Mouse (Mus musculus) midbrain, postnatal 0 days (tissue): ENCODE data around the gene Klhl40. TPM values are rescaled to one million over a fixed set of nuclear protein-coding genes. Genes with fewer than 3 reads are reported as not detected.

Experiments used
- ATAC-seq: fragments of 200-750 bp; cut with Nextera tagmentation; 2 replicates; pipeline ENCODE4 v1.8.0; 2017; ENCODE audit warnings: moderate number of reproducible peaks, mild to moderate bottlenecking, moderate TSS enrichment, moderate library complexity; ENCODE audit not compliant: low FRiP score
- DNase-seq: peaks from one replicate; pipeline ENCODE4 v3.0.0-alpha.2; 2015; ENCODE audit warnings: low spot score
- H3K27ac ChIP-seq: fragments of 300-500 bp; sonication (generic); 2 replicates; pipeline ENCODE4 v1.5.1; 2014; ENCODE audit warnings: low read depth, mild to moderate bottlenecking, low read length, mixed read lengths
- H3K27me3 ChIP-seq: fragments of 300-500 bp; sonication (generic); 2 replicates; pipeline ENCODE4 v1.6.1; 2014; ENCODE audit warnings: low read length, control low read depth, mixed read lengths; ENCODE audit not compliant: insufficient read depth
- H3K36me3 ChIP-seq: fragments of 300-500 bp; sonication (generic); 2 replicates; pipeline ENCODE4 v1.6.1; 2014; ENCODE audit warnings: low read length, control low read depth, mixed read lengths; ENCODE audit not compliant: insufficient read depth
- H3K4me1 ChIP-seq: fragments of 300-500 bp; sonication (generic); 2 replicates; pipeline ENCODE4 v1.6.1; 2014; ENCODE audit warnings: mild to moderate bottlenecking, control low read depth, antibody characterized with exemption, low read length, mixed read lengths; ENCODE audit not compliant: insufficient read depth
- H3K4me2 ChIP-seq: fragments of 300-500 bp; sonication (generic); 2 replicates; pipeline ENCODE4 v1.6.1; 2014; ENCODE audit warnings: low read depth, mild to moderate bottlenecking, low read length, mixed read lengths; ENCODE audit not compliant: poor library complexity, severe bottlenecking
- H3K4me3 ChIP-seq: fragments of 300-500 bp; sonication (generic); 2 replicates; pipeline ENCODE4 v1.5.1; 2014; ENCODE audit warnings: low read depth, mild to moderate bottlenecking, low read length, moderate library complexity
- H3K9ac ChIP-seq: fragments of 300-500 bp; sonication (generic); replicated peaks from 2 replicates; pipeline ENCODE4 v1.6.1; 2014; ENCODE audit warnings: mild to moderate bottlenecking, low read length, moderate library complexity, mixed read lengths; ENCODE audit not compliant: poor library complexity, severe bottlenecking
- H3K9me3 ChIP-seq: fragments of 300-500 bp; sonication (generic); 2 replicates; pipeline ENCODE4 v1.6.1; 2016; ENCODE audit warnings: low read length, control low read depth
- CTCF ChIP-seq: IDR thresholded peaks from 2 replicates; pipeline ENCODE4 v1.5.1; 2016; ENCODE audit warnings: antibody characterized with exemption, mild to moderate bottlenecking
- WGBS: fragments of 180-500 bp; shearing (Covaris S2); extraction: QIAGEN DNeasy Blood & Tissue Kit; methylation state at CpG from one replicate; pipeline ENCODE4 v1.1.7; 2014; 5-methylcytosine and 5-hydroxymethylcytosine counted together
- polyA plus RNA-seq: library from polyadenylated mRNA; unstranded; fragments of >200 nt; fragmentation: Nextera tagmentation; extraction: Ambion mirVana; gene quantifications from 2 replicates; pipeline ENCODE4 v1.2.1, GENCODE M21; 2015
- total RNA-seq: library from RNA; depleted of rRNA; stranded (reverse); fragments of >200 nt; gene quantifications from 2 replicates; pipeline ENCODE4 v1.2.3, GENCODE M21; 2014; rRNA removed

Klhl40 gene
- total and polyA plus RNA-seq, 2 experiments from 2014 or later: 1.3 to 3.2 TPM

- ATAC-seq (no peak), DNase-seq (no peak)
- Histone ChIP-seq H3K36me3 (no peaks in the 10 kb centered on the region), H3K4me1 (no peaks in the 10 kb centered on the region), H3K4me2 (no peak overlapping the region), H3K9ac (no peak overlapping the region), H3K27me3 (no peaks in the 10 kb centered on the region), H3K9me3 (no peaks in the 10 kb centered on the region), H3K27ac (no peak overlapping the region), H3K4me3 (no peak overlapping the region)
- TF ChIP-seq CTCF: no peak
- WGBS: 91% methylated on average over 3 of the region's 3 CpGs
Observed at GRCm38 (mm10) chr9:121826356-121826755, 48.9 kb downstream of the Klhl40 start.

GRCm38 (mm10) chr9:121828314-121828713 is 50.9 kb downstream of the Klhl40 start:
- no peaks in the 10 kb centered on the region for H3K36me3 ChIP-seq
- DNase-seq (no peak), ATAC-seq (no peak)
- H3K9ac ChIP-seq: no peak overlapping the region
- no peak for TF ChIP-seq CTCF
- H3K4me1 ChIP-seq: no peaks in the 10 kb centered on the region
- H3K27me3 ChIP-seq: no peaks in the 10 kb centered on the region
- H3K27ac ChIP-seq: no peak overlapping the region
- H3K4me3 ChIP-seq: no peak overlapping the region
- WGBS: 75% methylated on average over 6 of the region's 6 CpGs
- no peak overlapping the region for H3K4me2 ChIP-seq
- no peaks in the 10 kb centered on the region for H3K9me3 ChIP-seq

- no peak overlapping the region for H3K4me3 ChIP-seq
- DNase-seq: no peak
- no peaks in the 10 kb centered on the region for H3K4me1 ChIP-seq
- no peak overlapping the region for H3K4me2 ChIP-seq
- WGBS: 73% methylated on average over 7 of the region's 7 CpGs
- H3K9ac ChIP-seq: no peak overlapping the region
- H3K27me3 ChIP-seq: no peaks in the 10 kb centered on the region
- TF ChIP-seq CTCF: no peak
- no peak for ATAC-seq
- H3K27ac ChIP-seq: no peak overlapping the region
- no peaks in the 10 kb centered on the region for H3K36me3 ChIP-seq
- no peaks in the 10 kb centered on the region for H3K9me3 ChIP-seq
Observed at GRCm38 (mm10) chr9:121829270-121829992, 52.0 kb downstream of the Klhl40 start.

- H3K9ac ChIP-seq: no peak overlapping the region
- H3K9me3 ChIP-seq: no peaks in the 10 kb centered on the region
- DNase-seq (peak; percentile 60), ATAC-seq (no peak)
- no peak overlapping the region for H3K4me3 ChIP-seq
- H3K36me3 ChIP-seq: no peaks in the 10 kb centered on the region
- 78% methylated on average over 6 of the region's 6 CpGs for WGBS
- no peak overlapping the region for H3K27ac ChIP-seq
- H3K4me1 ChIP-seq: no peaks in the 10 kb centered on the region
- no peak overlapping the region for H3K4me2 ChIP-seq
- H3K27me3 ChIP-seq: no peaks in the 10 kb centered on the region
- TF ChIP-seq CTCF: peak; percentile 64
Observed at GRCm38 (mm10) chr9:121830243-121830955, 53.0 kb downstream of the Klhl40 start.

- no peak overlapping the region for H3K4me2 ChIP-seq
- H3K4me3 ChIP-seq: no peak overlapping the region
- 26% methylated on average over 6 of the region's 6 CpGs for WGBS
- peak; percentile 85 for DNase-seq
- H3K9me3 ChIP-seq: no peaks in the 10 kb centered on the region
- no peaks in the 10 kb centered on the region for H3K27me3 ChIP-seq
- no peak overlapping the region for H3K9ac ChIP-seq
- ATAC-seq: peak; percentile 52
- H3K27ac ChIP-seq: no peak overlapping the region
- peak; percentile 95 for TF ChIP-seq CTCF
- no peaks in the 10 kb centered on the region for H3K4me1 ChIP-seq
- H3K36me3 ChIP-seq: no peaks in the 10 kb centered on the region
Observed at GRCm38 (mm10) chr9:121830956-121831293, 53.5 kb downstream of the Klhl40 start.

Other genes with a start within 250 kb of the Klhl40 start
- not detected in 2 replicates for gene Lyzl4, start 135.5 kb upstream of the Klhl40 start, total RNA-seq
- gene Lyzl4, start 135.5 kb upstream of the Klhl40 start, polyA plus RNA-seq: 0.28 TPM in 1 of 2 replicates, not detected in the other
- 0.05 and 0.82 TPM in 2 replicates for gene Vipr1, start 134.9 kb upstream of the Klhl40 start, total RNA-seq
- gene Vipr1, start 134.9 kb upstream of the Klhl40 start, polyA plus RNA-seq: 0.26 and 0.36 TPM in 2 replicates
- 26.9 and 34.3 TPM in 2 replicates for gene Sec22c, start 72.1 kb upstream of the Klhl40 start, total RNA-seq
- 30.5 and 34.4 TPM in 2 replicates for gene Sec22c, start 72.1 kb upstream of the Klhl40 start, polyA plus RNA-seq
- gene Ss18l2, start 67.3 kb upstream of the Klhl40 start, total RNA-seq: 51.4 and 59.6 TPM in 2 replicates
- 204 and 218 TPM in 2 replicates for gene Ss18l2, start 67.3 kb upstream of the Klhl40 start, polyA plus RNA-seq
- gene Nktr, start 58.4 kb upstream of the Klhl40 start, total RNA-seq: 71.4 and 112 TPM in 2 replicates
- 42.1 and 50.7 TPM in 2 replicates for gene Nktr, start 58.4 kb upstream of the Klhl40 start, polyA plus RNA-seq
- gene Zfp651, start 18.3 kb upstream of the Klhl40 start, total RNA-seq: 55.4 and 59.7 TPM in 2 replicates
- 21.3 and 22.8 TPM in 2 replicates for gene Zfp651, start 18.3 kb upstream of the Klhl40 start, polyA plus RNA-seq
- 1.2 and 1.5 TPM in 2 replicates for gene Hhatl, start 14.9 kb downstream of the Klhl40 start, total RNA-seq
- 0.64 and 0.99 TPM in 2 replicates for gene Hhatl, start 14.9 kb downstream of the Klhl40 start, polyA plus RNA-seq
- 2.8 and 3.0 TPM in 2 replicates for gene Ccdc13, start 61.9 kb downstream of the Klhl40 start, total RNA-seq
- gene Ccdc13, start 61.9 kb downstream of the Klhl40 start, polyA plus RNA-seq: 4.1 and 4.8 TPM in 2 replicates
- gene Higd1a, start 80.8 kb downstream of the Klhl40 start, total RNA-seq: 30.6 and 42.8 TPM in 2 replicates
- gene Higd1a, start 80.8 kb downstream of the Klhl40 start, polyA plus RNA-seq: 179 and 182 TPM in 2 replicates
- 1.7 and 3.0 TPM in 2 replicates for gene Ackr2, start 120.7 kb downstream of the Klhl40 start, total RNA-seq
- gene Ackr2, start 120.7 kb downstream of the Klhl40 start, polyA plus RNA-seq: 0.78 and 0.96 TPM in 2 replicates
- not detected in 2 replicates for gene Cyp8b1, start 138.7 kb downstream of the Klhl40 start, total RNA-seq
- gene Cyp8b1, start 138.7 kb downstream of the Klhl40 start, polyA plus RNA-seq: not detected in 2 replicates
- gene Fam198a, start 173.4 kb downstream of the Klhl40 start, total RNA-seq: 2.5 and 4.8 TPM in 2 replicates
- 1.9 and 2.1 TPM in 2 replicates for gene Fam198a, start 173.4 kb downstream of the Klhl40 start, polyA plus RNA-seq
- gene Pomgnt2, start 219.5 kb downstream of the Klhl40 start, total RNA-seq: 49.7 and 53.4 TPM in 2 replicates
- gene Pomgnt2, start 219.5 kb downstream of the Klhl40 start, polyA plus RNA-seq: 38.5 and 41.8 TPM in 2 replicates